Comparison of ENCODE assay signal across 21 mouse cellular contexts in genomic region chr6:14596880-14597466, GRCm38 (mm10).
DNase-seq lines count a peak whose midpoint lies in the region; ATAC-seq and TF ChIP-seq lines count a peak whose summit lies in the region.
"Had no signal": no experiment of that assay in that cellular context is flagged by ENCODE, and none has a peak within 500 bp of the region (broad histone marks: within the 10 kb centered on the region; RNA-seq: fewer than 3 reads in every experiment).

No protein-coding gene starts in this region.

- no peaks in the 10 kb centered on the region for H3K27me3 ChIP-seq in embryonic facial prominence, embryonic 14.5 days (replicated peaks; ENCODE audit: control insufficient read depth, insufficient read depth, low read length)
- no peaks in the 10 kb centered on the region for H3K27me3 ChIP-seq in embryonic facial prominence, embryonic 10.5 days (replicated peaks; ENCODE audit: low read depth, poor library complexity, severe bottlenecking)
- H3K27me3 ChIP-seq in lung, embryonic 15.5 days: no peaks in the 10 kb centered on the region
- H3K27me3 ChIP-seq in limb, embryonic 14.5 days (ENCODE audit: control insufficient read depth, insufficient read depth, low read length): no peaks in the 10 kb centered on the region
- H3K27me3 ChIP-seq: embryonic facial prominence, embryonic 13.5 days; forebrain, embryonic 12.5 days had no signal

- H3K9ac ChIP-seq in embryonic facial prominence, embryonic 14.5 days (ENCODE audit: low read depth, low read length): no peak overlapping the region
- H3K9ac ChIP-seq in lung, embryonic 15.5 days: no peak overlapping the region
- no peak overlapping the region for H3K9ac ChIP-seq in limb, embryonic 14.5 days (ENCODE audit: low read depth, low read length, severe bottlenecking)
- H3K9ac ChIP-seq: embryonic facial prominence, embryonic 13.5 days; forebrain, embryonic 12.5 days had no signal

- no peak for TF ChIP-seq POLR2A in limb, embryonic 14.5 days (IDR thresholded peaks at IDR 0.05; ENCODE audit: borderline replicate concordance, extremely low read depth, insufficient read depth, insufficient read length)

- ATAC-seq in embryonic facial prominence, embryonic 14.5 days (ENCODE audit: low read depth): no peak
- ATAC-seq in lung, embryonic 15.5 days (ENCODE audit: borderline replicate concordance, extremely low read depth, low FRiP score, low TSS enrichment): no peak
- ATAC-seq in limb, embryonic 14.5 days (ENCODE audit: low FRiP score, low read depth): 0 out of 2 replicates have a peak, but pooled peaks have one; percentile 54
- ATAC-seq: forebrain, embryonic 14.5 days; forebrain, embryonic 16.5 days had no signal

- H3K9me3 ChIP-seq in embryonic facial prominence, embryonic 14.5 days (ENCODE audit: control insufficient read depth, low read length): no peaks in the 10 kb centered on the region
- no peaks in the 10 kb centered on the region for H3K9me3 ChIP-seq in embryonic facial prominence, embryonic 10.5 days
- H3K9me3 ChIP-seq in lung, embryonic 15.5 days: no peaks in the 10 kb centered on the region
- no peaks in the 10 kb centered on the region for H3K9me3 ChIP-seq in limb, embryonic 14.5 days (ENCODE audit: control insufficient read depth, low read length)
- H3K9me3 ChIP-seq: embryonic facial prominence, embryonic 13.5 days; forebrain, embryonic 12.5 days had no signal

- H3K36me3 ChIP-seq in embryonic facial prominence, embryonic 14.5 days (ENCODE audit: control insufficient read depth, insufficient read depth, low read length): no peaks in the 10 kb centered on the region
- no peaks in the 10 kb centered on the region for H3K36me3 ChIP-seq in embryonic facial prominence, embryonic 10.5 days (replicated peaks)
- no peaks in the 10 kb centered on the region for H3K36me3 ChIP-seq in lung, embryonic 15.5 days
- H3K36me3 ChIP-seq in limb, embryonic 14.5 days (ENCODE audit: control insufficient read depth, insufficient read depth, low read length): no peaks in the 10 kb centered on the region
- H3K36me3 ChIP-seq: embryonic facial prominence, embryonic 13.5 days; forebrain, embryonic 12.5 days had no signal

- H3K27ac ChIP-seq in embryonic facial prominence, embryonic 14.5 days (replicated peaks; ENCODE audit: low read depth, low read length): no peak overlapping the region
- no peak overlapping the region for H3K27ac ChIP-seq in embryonic facial prominence, embryonic 10.5 days (replicated peaks)
- peak overlapping the region; percentile 24; the same call in 1 of the 2 replicates for H3K27ac ChIP-seq in lung, embryonic 15.5 days
- H3K27ac ChIP-seq in limb, embryonic 14.5 days (replicated peaks; ENCODE audit: low read depth, low read length): no peak overlapping the region
- H3K27ac ChIP-seq: embryonic facial prominence, embryonic 13.5 days; forebrain, embryonic 12.5 days had no signal

- 61% methylated on average over 4 of the region's 4 CpGs for WGBS in embryonic facial prominence, embryonic 14.5 days
- WGBS in embryonic facial prominence, embryonic 10.5 days: 81% methylated on average over 4 of the region's 4 CpGs
- 56% methylated on average over 4 of the region's 4 CpGs for WGBS in lung, embryonic 15.5 days
- WGBS in limb, embryonic 14.5 days: 63% methylated on average over 4 of the region's 4 CpGs

- peak; percentile 17 for DNase-seq in embryonic facial prominence, embryonic 14.5 days (ENCODE audit: low spot score)
- no peak for DNase-seq in embryonic facial prominence, embryonic 10.5 days (ENCODE audit: low spot score)
- no peak for DNase-seq in lung, postnatal 36 days
- peak; percentile 37 for DNase-seq in limb, embryonic 14.5 days (ENCODE audit: low spot score)
- no peak for DNase-seq in left cerebral cortex, adult 8-10 months (ENCODE audit: low spot score in 2 of 2)
- no peak for DNase-seq in embryo, embryonic 9.5 days (ENCODE audit: extremely low spot score)
- DNase-seq: adrenal gland, adult 2 months; adrenal gland, postnatal 10 days; adrenal gland, postnatal 25 days; cerebellum, adult 11 months; cerebellum, adult 18-20 months; cerebellum, adult 8-10 months; cerebellum, adult 9-11 months; cerebellum, postnatal 14 days; cerebellum, postnatal 36 days; embryo, embryonic 11 days had no signal

- no peak overlapping the region for H3K4me3 ChIP-seq in embryonic facial prominence, embryonic 14.5 days (ENCODE audit: low read depth, low read length)
- H3K4me3 ChIP-seq in embryonic facial prominence, embryonic 10.5 days: no peak overlapping the region
- H3K4me3 ChIP-seq in lung, embryonic 15.5 days: no peak overlapping the region
- no peak overlapping the region for H3K4me3 ChIP-seq in limb, embryonic 14.5 days (replicated peaks; ENCODE audit: low read length)
- H3K4me3 ChIP-seq: embryonic facial prominence, embryonic 13.5 days; forebrain, embryonic 12.5 days had no signal

- H3K4me2 ChIP-seq in embryonic facial prominence, embryonic 14.5 days (ENCODE audit: low read depth, low read length): no peak overlapping the region
- no peak overlapping the region for H3K4me2 ChIP-seq in lung, embryonic 15.5 days
- H3K4me2 ChIP-seq in limb, embryonic 14.5 days (replicated peaks; ENCODE audit: low read depth, low read length, severe bottlenecking): no peak overlapping the region
- H3K4me2 ChIP-seq: embryonic facial prominence, embryonic 13.5 days; forebrain, embryonic 12.5 days had no signal

- H3K4me1 ChIP-seq in embryonic facial prominence, embryonic 14.5 days (ENCODE audit: control insufficient read depth, insufficient read depth, low read length): no peaks in the 10 kb centered on the region
- no peaks in the 10 kb centered on the region for H3K4me1 ChIP-seq in embryonic facial prominence, embryonic 10.5 days
- H3K4me1 ChIP-seq in lung, embryonic 15.5 days: peaks cover 4% of the 10 kb centered on the region; the same call in 1 of the 2 replicates
- peaks cover 8% of the 10 kb centered on the region; the same call in 1 of the 2 replicates for H3K4me1 ChIP-seq in limb, embryonic 14.5 days (ENCODE audit: control insufficient read depth, insufficient read depth, low read length)
- H3K4me1 ChIP-seq: embryonic facial prominence, embryonic 13.5 days had no signal

Comparison
In these comparisons a context has a peak if more than half of its experiments do, and no peak if none do; other contexts are left out.
1. DNase-seq: peak in embryonic facial prominence, embryonic 14.5 days (single experiment) and limb, embryonic 14.5 days (single experiment); none in embryonic facial prominence, embryonic 10.5 days (single experiment), lung, postnatal 36 days (single experiment), left cerebral cortex, adult 8-10 months (0 of 2) and embryo, embryonic 9.5 days (single experiment).